Mouse (Mus musculus) embryonic facial prominence, embryonic 13.5 days (tissue): ENCODE results near the gene Rps6kc1. TPM values are rescaled to one million over a fixed set of nuclear protein-coding genes. Genes with fewer than 3 reads are reported as not detected.

ENCODE experiments used
- ATAC-seq: fragments of 200-750 bp; cut with Nextera tagmentation; 2 replicates; pipeline ENCODE4 v1.8.0; 2017; ENCODE audit warnings: low read depth; ENCODE audit not compliant: insufficient number of reproducible peaks, insufficient read depth, low FRiP score, low TSS enrichment
- H3K27ac ChIP-seq: fragments of 300-500 bp; sonication (generic); 2 replicates; pipeline ENCODE4 v1.5.1; 2015; ENCODE audit warnings: moderate library complexity, mild to moderate bottlenecking, inconsistent platforms
- H3K27me3 ChIP-seq: fragments of 300-500 bp; sonication (generic); 2 replicates; pipeline ENCODE4 v1.6.1; 2015; ENCODE audit warnings: mild to moderate bottlenecking, inconsistent platforms
- H3K36me3 ChIP-seq: fragments of 300-500 bp; sonication (generic); 2 replicates; pipeline ENCODE4 v1.6.1; 2015; ENCODE audit warnings: mild to moderate bottlenecking, inconsistent platforms
- H3K4me1 ChIP-seq: fragments of 300-500 bp; sonication (generic); 2 replicates; pipeline ENCODE4 v1.6.1; 2015; ENCODE audit warnings: inconsistent platforms
- H3K4me2 ChIP-seq: fragments of 300-500 bp; sonication (generic); 2 replicates; pipeline ENCODE4 v1.6.1; 2015; ENCODE audit warnings: moderate library complexity, mild to moderate bottlenecking, inconsistent platforms
- H3K4me3 ChIP-seq: fragments of 300-500 bp; sonication (generic); 2 replicates; pipeline ENCODE4 v1.5.1; 2015; ENCODE audit warnings: mild to moderate bottlenecking, inconsistent platforms
- H3K9ac ChIP-seq: fragments of 300-500 bp; sonication (generic); 2 replicates; pipeline ENCODE4 v1.6.1; 2015; ENCODE audit warnings: mild to moderate bottlenecking, inconsistent platforms
- H3K9me3 ChIP-seq: fragments of 300-500 bp; sonication (generic); 2 replicates; pipeline ENCODE4 v1.6.1; 2016; ENCODE audit warnings: inconsistent platforms
- whole genome bisulfite sequencing: fragments of 180-500 bp; shearing (Covaris S2); methylation state at CpG from one replicate; pipeline ENCODE4 v1.1.7; 2015; ENCODE audit warnings: mixed read lengths; 5-methylcytosine and 5-hydroxymethylcytosine counted together
- polyA plus RNA-seq: library from polyadenylated mRNA; unstranded; fragments of >200 nt; fragmentation: Nextera tagmentation; extraction: Ambion mirVana; gene quantifications from 2 replicates; pipeline ENCODE4 v1.2.1, GENCODE M21; 2015

The Rps6kc1 gene
- polyA plus RNA-seq: 16.9 and 18.4 TPM in 2 replicates

DNA sequence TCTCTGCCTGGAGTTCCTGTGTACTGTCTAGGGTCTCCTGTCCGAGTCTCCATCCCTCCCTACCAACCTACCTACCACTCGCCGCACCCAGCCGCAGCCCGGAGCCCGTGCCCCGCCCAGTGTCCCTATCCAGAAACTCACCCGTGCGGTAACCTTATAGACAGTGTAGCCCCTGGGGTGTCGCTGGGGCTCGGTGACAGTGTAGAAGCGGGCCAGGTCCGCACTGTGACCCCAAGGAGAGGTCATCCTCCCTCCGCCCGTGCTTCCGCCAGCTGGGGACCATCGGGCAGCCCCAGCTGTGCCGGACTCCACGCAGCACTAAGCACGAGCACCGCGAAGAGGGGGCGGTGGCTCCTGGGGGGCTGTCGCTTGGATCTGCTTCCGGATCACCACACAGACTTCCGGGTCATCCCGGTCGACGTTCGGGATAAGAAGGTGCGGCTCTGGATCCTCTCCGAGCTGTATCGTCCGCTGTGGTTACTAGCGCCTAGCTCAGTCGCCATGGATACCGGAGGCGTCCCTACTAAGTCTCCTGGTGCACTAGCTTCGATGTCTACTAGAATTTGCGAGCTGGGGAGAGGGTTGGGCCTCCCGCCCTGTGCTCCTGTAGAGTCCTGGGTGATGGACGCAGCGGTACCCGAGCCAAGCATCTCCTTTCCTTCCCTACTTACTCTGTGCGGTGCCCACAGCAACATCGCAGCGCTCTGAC is at the start of gene Rps6kc1:
Rps6kc1 (minus strand) TSS at position 356 of the 709 bp plus-strand sequence.
- Histone ChIP-seq H3K9me3 (no peaks in the 10 kb centered on the region), H3K4me1 (peaks cover 25% of the 10 kb centered on the region), H3K4me3 (peak within 1 kb of the TSS; percentile 87), H3K9ac (peak within 1 kb of the TSS; percentile 89), H3K36me3 (no peaks in the 10 kb centered on the region), H3K27ac (peak within 1 kb of the TSS; percentile 51; the same call in 1 of the 2 replicates), H3K4me2 (peak within 1 kb of the TSS; percentile 91), H3K27me3 (no peaks in the 10 kb centered on the region)
- WGBS: under 1% methylated on average over 47 of the region's 47 CpGs
- ATAC-seq: peak; percentile 87

DNA sequence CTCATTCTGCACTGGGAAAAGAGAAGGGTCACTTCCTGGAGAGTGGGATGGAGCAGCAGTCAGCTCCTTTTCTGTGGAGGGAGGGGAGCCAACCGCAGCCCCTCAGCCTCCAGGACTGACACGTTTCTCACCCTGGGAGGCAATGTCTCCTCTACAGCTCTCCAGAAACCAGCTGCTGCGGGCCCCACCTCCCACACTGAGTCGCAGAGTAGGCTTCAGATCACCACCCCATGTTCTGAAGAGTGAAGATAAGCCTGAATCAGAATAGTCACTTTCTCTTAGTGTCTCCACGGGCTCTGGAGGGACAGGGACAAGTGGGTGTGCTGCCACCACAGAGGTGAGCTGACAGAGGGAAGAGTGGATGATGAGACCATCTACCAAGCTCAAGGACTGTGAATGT is 47.3 kb upstream of the Rps6kc1 start:
- Histone ChIP-seq H3K9me3 (no peaks in the 10 kb centered on the region), H3K36me3 (peaks cover 97% of the 10 kb centered on the region), H3K4me1 (peaks cover under 1% of the 10 kb centered on the region; the same call in 1 of the 2 replicates), H3K27me3 (no peaks in the 10 kb centered on the region), H3K27ac (no peak overlapping the region), H3K4me2 (no peak overlapping the region), H3K9ac (no peak overlapping the region), H3K4me3 (no peak overlapping the region)
- 86% methylated on average over 5 of the region's 5 CpGs for WGBS
- no peak for ATAC-seq

DNA sequence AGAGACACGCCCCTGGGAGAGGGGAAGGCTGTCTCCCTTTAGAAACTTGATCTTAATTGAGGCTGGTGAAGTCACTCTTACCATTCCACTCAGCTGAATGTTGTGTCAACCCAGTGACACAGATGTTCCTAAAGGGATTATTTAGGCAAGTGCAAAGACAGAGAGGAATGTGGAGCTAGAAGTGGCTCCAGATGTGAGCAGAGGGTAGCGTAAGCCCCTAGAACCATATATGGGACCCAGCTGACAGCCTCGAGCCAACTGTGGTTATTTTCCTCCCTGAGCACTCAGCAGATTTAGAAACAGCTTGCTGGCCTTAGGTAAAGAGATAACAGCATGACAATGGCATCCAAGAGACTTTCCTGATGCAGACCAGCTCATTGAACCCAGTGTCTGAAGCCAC is 41.4 kb upstream of the Rps6kc1 start:
- no peak overlapping the region for H3K27ac ChIP-seq

DNA sequence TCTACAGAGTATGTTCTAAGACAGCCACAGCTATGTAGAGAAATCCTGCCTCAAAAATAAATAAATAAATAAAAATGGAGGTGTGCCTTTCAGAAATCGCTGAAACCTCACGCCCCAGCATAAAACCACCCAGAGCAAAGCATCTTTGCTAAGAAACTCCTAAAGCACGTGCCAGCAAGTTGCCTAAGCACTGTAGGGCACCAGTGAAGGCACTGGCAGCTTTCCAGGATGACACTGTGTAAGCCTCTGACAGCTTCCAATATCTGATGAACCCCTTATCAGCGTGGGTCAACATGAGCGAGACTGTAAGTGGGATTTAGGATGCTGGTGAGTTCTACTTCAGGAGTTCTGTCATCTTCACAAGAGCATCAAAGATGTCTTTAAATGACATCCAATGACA is 39.4 kb upstream of the Rps6kc1 start:
- H3K27me3 ChIP-seq: no peaks in the 10 kb centered on the region
- no peak overlapping the region for H3K27ac ChIP-seq
- H3K9ac ChIP-seq: no peak overlapping the region
- H3K36me3 ChIP-seq: peaks cover 91% of the 10 kb centered on the region
- no peaks in the 10 kb centered on the region for H3K9me3 ChIP-seq
- H3K4me1 ChIP-seq: peaks cover 11% of the 10 kb centered on the region
- H3K4me3 ChIP-seq: no peak overlapping the region
- 90% methylated on average over 5 of the region's 5 CpGs for WGBS
- H3K4me2 ChIP-seq: no peak overlapping the region
- no peak for ATAC-seq

More for the DNA sequence above, 41.4 kb upstream of the Rps6kc1 start:
- H3K27me3 ChIP-seq: no peaks in the 10 kb centered on the region
- H3K4me1 ChIP-seq: peaks cover 11% of the 10 kb centered on the region
- H3K9ac ChIP-seq: 0 out of 2 replicates have a peak overlapping the region, but pooled peaks have one; percentile 36
- no peak overlapping the region for H3K4me2 ChIP-seq
- no peak overlapping the region for H3K4me3 ChIP-seq
- H3K36me3 ChIP-seq: peaks cover 99% of the 10 kb centered on the region
- no peak for ATAC-seq
- WGBS: 35% methylated on average over 3 of the region's 3 CpGs
- H3K9me3 ChIP-seq: no peaks in the 10 kb centered on the region

DNA sequence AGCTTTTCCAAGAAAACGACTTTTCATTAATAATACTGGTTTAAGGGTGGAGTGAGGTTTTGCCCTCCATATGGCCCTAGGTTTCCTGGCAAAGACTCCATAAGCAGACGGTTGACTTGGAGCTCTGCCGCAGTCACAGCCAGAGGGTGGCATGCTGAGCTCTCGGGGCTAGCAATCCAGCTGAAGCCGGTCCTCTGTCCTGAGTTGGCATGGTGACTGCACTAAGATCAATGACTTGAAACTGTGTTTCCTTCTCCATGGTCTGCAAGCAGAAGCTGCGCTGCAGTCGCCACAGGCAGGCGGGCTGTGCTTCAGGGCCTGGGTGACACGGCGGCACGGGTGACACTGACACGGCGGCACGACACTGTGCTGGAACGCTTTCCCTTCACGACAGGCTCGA is 37.3 kb upstream of the Rps6kc1 start:
- H3K27ac ChIP-seq: no peak overlapping the region

DNA sequence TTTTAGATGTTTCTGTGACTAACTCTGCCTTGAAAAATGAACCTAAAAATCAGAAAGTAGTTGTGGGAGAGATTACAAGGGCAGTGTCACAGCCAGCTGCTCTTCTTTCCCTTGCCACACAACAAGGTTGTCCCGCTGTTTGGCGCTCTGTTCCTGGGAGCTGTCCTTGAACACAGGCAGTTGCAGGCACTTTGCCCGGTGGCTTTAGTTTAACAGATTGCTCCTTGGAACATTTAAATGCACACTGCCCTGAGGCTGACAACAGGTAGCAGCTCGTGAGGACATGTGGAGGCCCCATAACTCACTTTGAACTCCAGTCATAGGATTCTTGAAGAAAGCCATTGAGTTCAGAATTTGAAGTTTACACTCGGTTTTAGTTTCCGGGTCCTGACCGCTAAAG is 36.9 kb upstream of the Rps6kc1 start:
- Histone ChIP-seq H3K4me1 (peaks cover 7% of the 10 kb centered on the region), H3K4me2 (no peak overlapping the region), H3K9me3 (no peaks in the 10 kb centered on the region), H3K36me3 (peaks cover 82% of the 10 kb centered on the region), H3K4me3 (no peak overlapping the region), H3K9ac (no peak overlapping the region), H3K27ac (no peak overlapping the region), H3K27me3 (no peaks in the 10 kb centered on the region)
- 82% methylated on average over 7 of the region's 7 CpGs for WGBS
- ATAC-seq: no peak

More for the DNA sequence above, 37.3 kb upstream of the Rps6kc1 start:
- Histone ChIP-seq H3K9me3 (no peaks in the 10 kb centered on the region), H3K4me1 (peaks cover 11% of the 10 kb centered on the region), H3K36me3 (peaks cover 82% of the 10 kb centered on the region), H3K27me3 (no peaks in the 10 kb centered on the region), H3K4me3 (no peak overlapping the region), H3K4me2 (no peak overlapping the region), H3K9ac (no peak overlapping the region)
- 87% methylated on average over 17 of the region's 17 CpGs for WGBS
- ATAC-seq: no peak

DNA sequence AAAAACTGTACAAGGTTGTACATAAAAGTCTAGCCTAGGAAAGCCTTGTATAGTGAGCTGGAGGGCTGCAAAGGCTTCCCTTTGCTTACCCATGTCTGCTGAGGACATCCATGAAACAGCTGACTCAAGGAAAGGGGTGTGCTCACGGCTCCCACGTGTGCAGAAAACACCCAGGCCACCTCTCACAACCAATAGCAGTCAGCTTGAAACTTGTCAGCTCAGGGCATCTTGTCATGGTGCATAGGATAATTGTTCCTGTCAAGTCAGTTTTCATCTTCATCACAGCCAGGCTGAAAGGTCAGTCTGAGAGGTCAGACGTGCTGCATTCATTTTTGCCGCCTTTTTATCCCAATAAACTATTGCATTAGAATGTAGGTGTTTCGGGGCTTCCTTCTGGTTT is 36.4 kb upstream of the Rps6kc1 start:
- 76% methylated on average over 5 of the region's 5 CpGs for WGBS
- Histone ChIP-seq H3K9ac (no peak overlapping the region), H3K27me3 (no peaks in the 10 kb centered on the region), H3K36me3 (peaks cover 82% of the 10 kb centered on the region), H3K4me1 (peaks cover 3% of the 10 kb centered on the region; the same call in 1 of the 2 replicates), H3K9me3 (no peaks in the 10 kb centered on the region), H3K4me2 (no peak overlapping the region), H3K27ac (no peak overlapping the region), H3K4me3 (no peak overlapping the region)
- no peak for ATAC-seq

DNA sequence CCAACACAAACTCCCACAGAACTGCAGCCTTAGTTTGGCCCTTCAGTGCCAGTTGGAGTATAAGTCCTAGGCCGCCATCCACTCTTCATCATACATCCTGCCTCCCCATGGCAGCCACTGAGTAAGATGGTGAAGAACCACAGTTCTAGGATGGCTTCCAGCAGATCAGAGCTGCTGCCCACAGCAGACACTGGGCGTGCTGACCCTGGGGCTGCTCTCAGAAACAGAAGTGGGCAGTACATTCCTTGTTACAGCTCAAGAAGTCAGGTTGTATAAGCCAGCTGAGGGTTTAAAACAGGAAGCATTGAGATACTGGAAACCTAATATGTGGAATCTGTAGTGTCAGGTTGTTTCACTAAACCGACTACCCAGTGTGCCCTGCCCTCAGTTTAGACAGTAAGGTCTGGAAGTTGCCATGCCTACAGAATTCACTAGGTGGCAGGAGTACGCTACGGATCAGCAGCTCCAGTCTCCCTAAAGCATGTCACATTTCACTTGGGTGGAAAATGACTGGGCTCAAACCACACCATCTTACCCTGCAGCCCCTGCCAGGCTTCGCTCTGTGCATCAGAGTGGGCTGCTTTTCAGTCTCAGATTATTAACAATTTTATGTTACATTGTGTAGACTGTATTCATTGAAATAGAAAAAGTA is 32.7 kb upstream of the Rps6kc1 start:
- H3K4me1 ChIP-seq: no peaks in the 10 kb centered on the region
- ATAC-seq: peak; percentile 74
- no peak overlapping the region for H3K27ac ChIP-seq
- peaks cover 83% of the 10 kb centered on the region for H3K36me3 ChIP-seq
- H3K9ac ChIP-seq: 0 out of 2 replicates have a peak overlapping the region, but pooled peaks have one; percentile 28
- WGBS: 46% methylated on average over 6 of the region's 6 CpGs
- H3K9me3 ChIP-seq: no peaks in the 10 kb centered on the region
- no peak overlapping the region for H3K4me3 ChIP-seq
- H3K4me2 ChIP-seq: no peak overlapping the region
- no peaks in the 10 kb centered on the region for H3K27me3 ChIP-seq

DNA sequence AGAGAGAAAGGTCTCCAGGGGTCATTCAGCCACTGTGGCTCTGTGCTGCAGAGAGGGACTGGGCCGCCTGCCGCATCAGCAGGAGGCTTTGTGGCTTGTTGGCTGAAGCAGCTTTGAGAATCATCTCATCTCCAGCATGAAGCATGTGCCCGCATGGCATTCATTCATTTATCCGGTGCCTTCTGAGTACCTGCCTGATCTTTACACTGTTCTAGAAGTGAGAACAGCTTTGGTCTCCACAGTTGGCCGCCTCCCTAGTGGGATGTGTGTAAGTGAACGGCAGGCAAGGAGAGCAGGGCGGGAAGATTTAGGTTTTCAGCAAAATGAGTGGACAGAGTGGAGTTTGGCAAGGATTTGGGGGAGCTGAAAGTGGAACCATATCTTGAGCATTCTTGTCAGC is 28.2 kb upstream of the Rps6kc1 start:
- H3K36me3 ChIP-seq: peaks cover 78% of the 10 kb centered on the region
- ATAC-seq: no peak

DNA sequence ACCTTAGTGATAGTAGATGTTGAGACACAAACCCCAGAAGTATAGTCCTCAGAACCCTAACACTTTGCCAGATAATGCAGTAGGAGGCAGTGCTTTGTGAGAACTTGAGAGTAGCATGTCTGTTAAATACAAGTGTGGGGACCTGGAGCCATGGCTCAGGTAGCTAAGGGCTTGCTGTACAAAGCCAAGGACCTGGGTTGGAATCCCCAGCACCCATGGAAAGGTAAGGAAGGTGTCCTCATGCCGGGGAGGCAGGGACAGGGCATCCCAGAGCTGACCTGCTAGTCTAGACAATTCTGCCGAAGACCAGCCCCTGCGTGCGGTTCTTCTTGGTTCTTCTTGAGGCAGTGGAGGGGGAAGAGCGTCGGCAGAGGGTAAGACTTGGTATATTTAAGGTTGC is 18.6 kb upstream of the Rps6kc1 start:
- H3K36me3 ChIP-seq: peaks cover 22% of the 10 kb centered on the region
- H3K4me1 ChIP-seq: peaks cover 18% of the 10 kb centered on the region
- no peak overlapping the region for H3K4me3 ChIP-seq
- H3K27ac ChIP-seq: no peak overlapping the region
- H3K4me2 ChIP-seq: no peak overlapping the region
- no peaks in the 10 kb centered on the region for H3K27me3 ChIP-seq
- ATAC-seq: no peak
- H3K9me3 ChIP-seq: no peaks in the 10 kb centered on the region
- WGBS: 90% methylated on average over 6 of the region's 6 CpGs
- H3K9ac ChIP-seq: peak overlapping the region; percentile 46; the same call in 1 of the 2 replicates

More for the DNA sequence above, 28.2 kb upstream of the Rps6kc1 start:
- no peaks in the 10 kb centered on the region for H3K27me3 ChIP-seq
- no peak overlapping the region for H3K4me2 ChIP-seq
- WGBS: 89% methylated on average over 7 of the region's 7 CpGs
- H3K9me3 ChIP-seq: no peaks in the 10 kb centered on the region
- H3K27ac ChIP-seq: no peak overlapping the region
- no peak overlapping the region for H3K4me3 ChIP-seq
- no peaks in the 10 kb centered on the region for H3K4me1 ChIP-seq
- H3K9ac ChIP-seq: no peak overlapping the region

DNA sequence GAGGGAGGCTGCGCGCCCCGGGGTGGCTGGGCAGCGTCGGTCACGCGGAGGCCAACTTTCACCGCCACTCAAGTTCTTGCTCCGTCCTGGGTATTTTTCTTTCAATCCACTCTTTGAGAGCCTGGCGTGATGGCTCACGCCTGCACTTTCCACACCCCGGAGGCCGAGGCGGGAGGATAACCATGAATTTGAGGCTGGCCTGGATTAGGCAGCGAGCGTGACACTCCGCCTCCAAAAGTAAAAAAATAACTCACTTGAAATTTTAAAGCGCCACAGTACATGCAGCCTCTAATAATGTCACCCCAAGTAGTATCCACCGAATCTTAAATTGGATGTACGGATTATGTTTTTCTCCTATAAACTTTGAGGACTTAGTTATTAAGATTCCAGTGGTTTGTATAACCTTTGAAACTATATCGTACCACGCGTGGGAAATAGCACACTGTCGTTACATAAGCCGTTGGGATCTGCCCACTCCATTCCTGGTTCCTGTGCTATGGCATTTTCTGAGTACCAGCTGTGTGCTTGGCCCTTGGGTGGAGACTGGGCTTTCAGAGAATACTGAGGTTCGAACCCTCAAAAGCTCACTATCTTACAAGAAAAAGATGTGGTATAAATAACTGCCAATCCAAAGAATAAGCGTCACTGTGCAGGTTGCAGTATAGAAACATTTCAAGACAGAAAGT is 17.6 kb upstream of the Rps6kc1 start:
- Histone ChIP-seq H3K4me3 (peak overlapping the region; percentile 58), H3K9ac (peak overlapping the region; percentile 84), H3K27me3 (no peaks in the 10 kb centered on the region), H3K36me3 (peaks cover 11% of the 10 kb centered on the region), H3K4me2 (peak overlapping the region; percentile 67), H3K4me1 (peaks cover 18% of the 10 kb centered on the region), H3K9me3 (no peaks in the 10 kb centered on the region), H3K27ac (peak overlapping the region; percentile 96)
- WGBS: 6% methylated on average over 27 of the region's 27 CpGs
- peak; percentile 48 for ATAC-seq
